Mouse (Mus musculus) hindbrain, embryonic 11.5 days (tissue): ENCODE data around the gene Sec61a2. TPM values are rescaled to one million over a fixed set of nuclear protein-coding genes. Genes with fewer than 3 reads are reported as not detected.

Source experiments
- ATAC-seq: fragments of 200-750 bp; cut with Nextera tagmentation; 2 replicates; pipeline ENCODE4 v1.8.0; 2017; ENCODE audit warnings: mild to moderate bottlenecking, moderate TSS enrichment, moderate library complexity; ENCODE audit not compliant: low FRiP score
- DNase-seq: peaks from one replicate; pipeline ENCODE4 v3.0.0-alpha.2; 2015; ENCODE audit warnings: low spot score
- H3K27ac ChIP-seq: fragments of 300-500 bp; sonication (generic); 2 replicates; pipeline ENCODE4 v1.5.1; 2014; ENCODE audit warnings: mild to moderate bottlenecking, low read depth, low read length
- H3K27me3 ChIP-seq: fragments of 300-500 bp; sonication (generic); 2 replicates; pipeline ENCODE4 v1.6.1; 2014; ENCODE audit warnings: mild to moderate bottlenecking, low read length, moderate library complexity, mixed read lengths; ENCODE audit not compliant: control insufficient read depth, insufficient read depth
- H3K36me3 ChIP-seq: fragments of 300-500 bp; sonication (generic); 2 replicates; pipeline ENCODE4 v1.6.1; 2014; ENCODE audit warnings: mild to moderate bottlenecking, low read length, moderate library complexity, mixed read lengths; ENCODE audit not compliant: control insufficient read depth, insufficient read depth
- H3K4me1 ChIP-seq: fragments of 300-500 bp; sonication (generic); replicated peaks from 2 replicates; pipeline ENCODE4 v1.6.1; 2014; ENCODE audit warnings: low read length, mixed read lengths; ENCODE audit not compliant: control insufficient read depth, insufficient read depth
- H3K4me2 ChIP-seq: fragments of 300-500 bp; sonication (generic); replicated peaks from 2 replicates; pipeline ENCODE4 v1.6.1; 2014; ENCODE audit warnings: mild to moderate bottlenecking, low read depth, low read length
- H3K4me3 ChIP-seq: fragments of 300-500 bp; sonication (generic); 2 replicates; pipeline ENCODE4 v1.5.1; 2014; ENCODE audit warnings: low read depth, low read length
- H3K9ac ChIP-seq: fragments of 300-500 bp; sonication (generic); 2 replicates; pipeline ENCODE4 v1.6.1; 2014; ENCODE audit warnings: low read depth, low read length
- H3K9me3 ChIP-seq: fragments of 300-500 bp; sonication (generic); 2 replicates; pipeline ENCODE4 v1.6.1; 2016; ENCODE audit warnings: low read length; ENCODE audit not compliant: control insufficient read depth
- WGBS: fragments of 180-500 bp; shearing (Covaris S2); extraction: QIAGEN DNeasy Blood & Tissue Kit; methylation state at CpG from one replicate; pipeline ENCODE4 v1.1.7; 2014; 5-methylcytosine and 5-hydroxymethylcytosine counted together
- polyA plus RNA-seq: library from polyadenylated mRNA; unstranded; fragments of >200 nt; fragmentation: Nextera tagmentation; extraction: Ambion mirVana; gene quantifications from 2 replicates; pipeline ENCODE4 v1.2.1, GENCODE M21; 2014

Sec61a2 gene
- polyA plus RNA-seq, 1 experiment from 2014 or later: 85.9 TPM

GRCm38 (mm10) chr2:5906625-5907024, 11.4 kb upstream of the Sec61a2 start:
- H3K27ac ChIP-seq: no peak overlapping the region
- WGBS: 50% methylated on average over 3 of the region's 3 CpGs
- DNase-seq (peak; percentile 68), ATAC-seq (no peak)
- H3K27me3 ChIP-seq: no peaks in the 10 kb centered on the region
- no peak overlapping the region for H3K4me3 ChIP-seq
- no peak overlapping the region for H3K9ac ChIP-seq
- H3K9me3 ChIP-seq: no peaks in the 10 kb centered on the region
- H3K36me3 ChIP-seq: no peaks in the 10 kb centered on the region
- no peaks in the 10 kb centered on the region for H3K4me1 ChIP-seq
- no peak overlapping the region for H3K4me2 ChIP-seq

- Histone ChIP-seq H3K4me3 (no peak overlapping the region), H3K9me3 (no peaks in the 10 kb centered on the region), H3K4me1 (no peaks in the 10 kb centered on the region), H3K27ac (no peak overlapping the region), H3K27me3 (no peaks in the 10 kb centered on the region), H3K36me3 (no peaks in the 10 kb centered on the region), H3K9ac (no peak overlapping the region), H3K4me2 (no peak overlapping the region)
- WGBS: 76% methylated on average over 5 of the region's 5 CpGs
- DNase-seq (no peak), ATAC-seq (no peak)
These were observed 10.9 kb upstream of the Sec61a2 start for GRCm38 (mm10) chr2:5906092-5906491.

GRCm38 (mm10) chr2:5900145-5900544, 4.9 kb upstream of the Sec61a2 start:
- no peak for ATAC-seq
- peak; percentile 32 for DNase-seq
- Histone ChIP-seq H3K27ac (no peak overlapping the region), H3K4me3 (no peak overlapping the region), H3K4me2 (no peak overlapping the region), H3K9me3 (no peaks in the 10 kb centered on the region), H3K27me3 (no peaks in the 10 kb centered on the region), H3K36me3 (no peaks in the 10 kb centered on the region), H3K9ac (no peak overlapping the region), H3K4me1 (no peaks in the 10 kb centered on the region)
- 53% methylated on average over 5 of the region's 5 CpGs for WGBS

- no peak overlapping the region for H3K27ac ChIP-seq
- 51% methylated on average over 11 of the region's 11 CpGs for WGBS
- 0 out of 2 replicates have a peak, but pooled peaks cover 4% of the 10 kb centered on the region for H3K36me3 ChIP-seq
- H3K4me3 ChIP-seq: peak overlapping the region; percentile 67
- peak overlapping the region; percentile 43 for H3K4me2 ChIP-seq
- ATAC-seq (no peak), DNase-seq (peak; percentile 34)
- peak overlapping the region; percentile 77 for H3K9ac ChIP-seq
- H3K4me1 ChIP-seq: no peaks in the 10 kb centered on the region
- H3K9me3 ChIP-seq: no peaks in the 10 kb centered on the region
- no peaks in the 10 kb centered on the region for H3K27me3 ChIP-seq
These were observed 936 bp downstream of the Sec61a2 start for GRCm38 (mm10) chr2:5894296-5894695.

GRCm38 (mm10) chr2:5889412-5889811, 5.8 kb downstream of the Sec61a2 start:
- Histone ChIP-seq H3K4me2 (no peak overlapping the region), H3K4me3 (no peak overlapping the region), H3K9ac (no peak overlapping the region), H3K4me1 (no peaks in the 10 kb centered on the region), H3K9me3 (no peaks in the 10 kb centered on the region), H3K27ac (no peak overlapping the region), H3K36me3 (peaks cover 6% of the 10 kb centered on the region; the same call in 1 of the 2 replicates), H3K27me3 (no peaks in the 10 kb centered on the region)
- no peak for DNase-seq
- WGBS: 81% methylated on average over 2 of the region's 2 CpGs
- ATAC-seq: no peak

GRCm38 (mm10) chr2:5888865-5889264, 6.4 kb downstream of the Sec61a2 start:
- Histone ChIP-seq H3K4me3 (no peak overlapping the region), H3K9me3 (no peaks in the 10 kb centered on the region), H3K9ac (no peak overlapping the region), H3K4me1 (no peaks in the 10 kb centered on the region), H3K4me2 (no peak overlapping the region), H3K27me3 (no peaks in the 10 kb centered on the region), H3K36me3 (peaks cover 6% of the 10 kb centered on the region; the same call in 1 of the 2 replicates), H3K27ac (no peak overlapping the region)
- ATAC-seq: no peak
- no peak for DNase-seq
- 89% methylated on average over 5 of the region's 5 CpGs for WGBS

GRCm38 (mm10) chr2:5877446-5877845, 17.8 kb downstream of the Sec61a2 start:
- Histone ChIP-seq H3K4me1 (no peaks in the 10 kb centered on the region), H3K36me3 (peaks cover 8% of the 10 kb centered on the region; the same call in 1 of the 2 replicates), H3K27ac (no peak overlapping the region), H3K9me3 (no peaks in the 10 kb centered on the region), H3K27me3 (no peaks in the 10 kb centered on the region), H3K4me2 (no peak overlapping the region), H3K9ac (no peak overlapping the region), H3K4me3 (no peak overlapping the region)
- DNase-seq (no peak), ATAC-seq (no peak)
- 79% methylated on average over 3 of the region's 3 CpGs for WGBS

GRCm38 (mm10) chr2:5869746-5870145, 25.5 kb downstream of the Sec61a2 start:
- DNase-seq (no peak), ATAC-seq (no peak)
- no peaks in the 10 kb centered on the region for H3K4me1 ChIP-seq
- H3K4me3 ChIP-seq: no peak overlapping the region
- H3K27me3 ChIP-seq: no peaks in the 10 kb centered on the region
- no peak overlapping the region for H3K9ac ChIP-seq
- H3K36me3 ChIP-seq: peaks cover 11% of the 10 kb centered on the region; the same call in 1 of the 2 replicates
- H3K9me3 ChIP-seq: no peaks in the 10 kb centered on the region
- H3K4me2 ChIP-seq: no peak overlapping the region
- no peak overlapping the region for H3K27ac ChIP-seq
- 92% methylated on average over 5 of the region's 5 CpGs for WGBS

GRCm38 (mm10) chr2:5867681-5868080, 27.6 kb downstream of the Sec61a2 start:
- no peaks in the 10 kb centered on the region for H3K27me3 ChIP-seq
- no peak overlapping the region for H3K9ac ChIP-seq
- ATAC-seq (no peak), DNase-seq (no peak)
- H3K9me3 ChIP-seq: no peaks in the 10 kb centered on the region
- H3K27ac ChIP-seq: no peak overlapping the region
- H3K4me3 ChIP-seq: no peak overlapping the region
- WGBS: 92% methylated on average over 2 of the region's 2 CpGs
- no peaks in the 10 kb centered on the region for H3K4me1 ChIP-seq
- H3K4me2 ChIP-seq: no peak overlapping the region
- peaks cover 8% of the 10 kb centered on the region; the same call in 1 of the 2 replicates for H3K36me3 ChIP-seq
